Mouse (Mus musculus) bone marrow macrophage, adult 2 months (primary cell): ENCODE measurements around the gene Atp2a3. TPM values are rescaled to one million over a fixed set of nuclear protein-coding genes. Genes with fewer than 3 reads are reported as not detected.

Experiments
- H3K27ac ChIP-seq: 2 replicates; pipeline ENCODE4 v1.5.1; 2012; ENCODE audit warnings: low read depth, low read length; ENCODE audit not compliant: insufficient read depth
- H3K4me1 ChIP-seq: 2 replicates; pipeline ENCODE4 v1.6.1; 2012; ENCODE audit warnings: low read length; ENCODE audit not compliant: control insufficient read depth, insufficient read depth
- H3K4me3 ChIP-seq: 2 replicates; pipeline ENCODE4 v1.5.1; 2012; ENCODE audit warnings: mild to moderate bottlenecking, low read length, moderate library complexity; ENCODE audit not compliant: insufficient read depth
- CTCF ChIP-seq: IDR thresholded peaks from 2 replicates; pipeline ENCODE4 v1.5.1; 2012; ENCODE audit warnings: low read depth, mild to moderate bottlenecking, low read length, moderate library complexity
- POLR2A ChIP-seq: IDR thresholded peaks from 2 replicates; pipeline ENCODE4 v1.6.1; 2012; ENCODE audit warnings: mild to moderate bottlenecking, low read depth, low read length, borderline replicate concordance
- polyA plus RNA-seq: library from polyadenylated mRNA; stranded (reverse); fragments of >200 nt; gene quantifications from 2 replicates; pipeline ENCODE4 v1.2.4, GENCODE M21; 2012; ENCODE audit not compliant: missing spikeins, insufficient read depth, insufficient read length

Gene Atp2a3
- polyA plus RNA-seq: 6.7 TPM in 2 replicates

- TF ChIP-seq POLR2A (0 out of 2 replicates have a peak, but pooled peaks have one; percentile 2), CTCF (no peak)
- H3K27ac ChIP-seq: no peak within 1 kb of the TSS
- peak within 1 kb of the TSS; percentile 64 for H3K4me3 ChIP-seq
- H3K4me1 ChIP-seq: peaks cover 20% of the 10 kb centered on the region
Measured at GRCm38 (mm10) chr11:72961072-72961980, at the start of gene Atp2a3. Atp2a3 (plus strand) TSS chr11:72961169.

DNA sequence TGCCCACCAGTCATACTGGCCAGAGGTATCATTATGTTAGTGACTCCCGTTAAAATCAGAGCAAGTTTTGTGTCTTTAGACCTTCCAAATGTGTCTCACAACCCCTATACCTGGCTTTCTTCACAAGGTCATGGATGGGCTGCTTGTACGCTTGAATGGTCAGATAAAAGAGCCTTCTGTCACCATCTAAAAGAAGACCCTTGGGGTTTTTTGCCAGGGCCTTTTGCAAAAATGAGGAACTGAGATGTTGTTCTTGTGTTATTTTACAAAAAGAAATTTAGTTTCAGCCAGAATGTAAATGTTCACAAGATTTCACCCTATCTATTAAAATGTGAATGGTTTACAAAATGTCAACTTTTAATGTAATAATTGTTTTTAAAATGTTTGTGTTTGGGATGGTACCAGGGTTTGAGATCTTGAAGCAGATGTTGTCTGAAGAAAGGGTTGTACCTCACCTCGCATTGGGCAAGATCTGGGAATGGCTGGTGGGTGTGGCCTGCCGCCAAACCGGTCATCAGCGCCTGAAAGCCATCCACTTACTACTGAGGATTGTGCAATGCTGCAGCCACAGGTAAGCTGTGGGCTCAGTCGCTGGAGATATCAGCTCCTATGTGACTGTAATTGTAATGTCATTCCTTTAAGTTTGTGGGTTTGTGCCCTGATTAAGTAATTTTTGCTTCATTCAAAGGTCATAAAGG, 43.5 kb upstream of the Atp2a3 start:
- H3K27ac ChIP-seq: no peak overlapping the region
- no peak for TF ChIP-seq POLR2A
- no peak overlapping the region for H3K4me3 ChIP-seq
- no peaks in the 10 kb centered on the region for H3K4me1 ChIP-seq

DNA sequence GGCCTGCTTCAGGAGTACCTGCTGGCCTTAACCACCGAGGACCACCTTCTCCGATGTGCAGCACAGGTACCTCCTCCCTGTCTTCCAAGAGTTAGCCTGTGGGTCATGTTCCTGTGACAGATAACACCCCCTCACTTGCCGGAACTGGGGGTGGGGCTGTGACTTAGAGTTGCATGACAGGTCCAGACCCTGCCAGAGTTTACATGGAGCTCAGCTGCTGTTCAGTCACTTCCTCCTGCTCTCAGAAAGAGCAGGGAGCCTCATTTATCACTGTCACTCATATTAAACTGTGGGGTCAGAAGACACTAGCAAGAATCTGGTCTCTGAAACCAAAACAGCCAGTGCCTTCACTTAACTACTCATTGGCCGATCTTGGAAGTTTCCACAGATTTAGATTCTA, 37.9 kb upstream of the Atp2a3 start:
- peaks cover 2% of the 10 kb centered on the region for H3K4me1 ChIP-seq
- H3K27ac ChIP-seq: no peak overlapping the region
- TF ChIP-seq CTCF: no peak
- TF ChIP-seq POLR2A: no peak
- H3K4me3 ChIP-seq: no peak overlapping the region

DNA sequence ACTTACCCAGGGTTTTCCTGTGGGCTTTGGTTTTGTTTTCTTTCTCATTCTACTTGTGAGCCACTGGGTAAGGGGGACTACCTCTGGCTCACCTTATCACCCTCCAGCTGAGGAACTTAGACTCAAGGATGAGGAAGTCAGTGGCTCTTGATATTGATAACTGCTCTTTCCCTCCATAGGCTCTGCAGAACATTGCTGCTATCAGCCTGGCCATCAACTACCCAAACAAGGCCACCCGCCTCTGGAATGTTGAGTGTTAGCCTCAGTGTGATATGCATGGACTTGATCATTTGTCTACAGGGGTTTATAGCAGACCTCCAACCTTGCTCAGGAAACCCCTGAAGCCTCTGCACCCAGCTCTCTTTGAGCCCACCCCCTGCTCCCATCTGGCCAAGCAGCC, 36.5 kb upstream of the Atp2a3 start:
- TF ChIP-seq POLR2A (no peak), CTCF (no peak)
- Histone ChIP-seq H3K27ac (no peak overlapping the region), H3K4me3 (no peak overlapping the region), H3K4me1 (peaks cover 5% of the 10 kb centered on the region)

DNA sequence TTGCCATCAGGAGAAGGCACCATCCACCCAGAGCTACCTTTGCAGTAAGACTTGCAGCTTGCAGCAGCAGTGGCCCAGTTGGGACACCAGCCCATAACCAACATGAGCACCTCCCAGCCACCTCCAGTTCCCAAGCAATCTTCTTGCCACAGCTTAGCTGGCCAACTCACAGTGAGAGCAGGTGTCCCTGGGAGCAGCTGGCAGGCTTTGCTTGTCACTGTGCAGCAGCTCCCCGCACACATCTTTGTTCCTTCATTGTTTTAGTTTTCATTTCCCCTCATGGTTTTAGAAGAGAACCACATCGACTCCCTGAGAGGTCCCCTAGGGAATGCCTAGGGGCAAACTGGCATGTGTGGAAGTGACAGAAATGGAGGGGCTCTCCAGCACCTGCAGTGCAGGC, 35.9 kb upstream of the Atp2a3 start:
- H3K27ac ChIP-seq: no peak overlapping the region
- peaks cover 5% of the 10 kb centered on the region for H3K4me1 ChIP-seq
- H3K4me3 ChIP-seq: no peak overlapping the region
- TF ChIP-seq POLR2A (no peak), CTCF (no peak)

DNA sequence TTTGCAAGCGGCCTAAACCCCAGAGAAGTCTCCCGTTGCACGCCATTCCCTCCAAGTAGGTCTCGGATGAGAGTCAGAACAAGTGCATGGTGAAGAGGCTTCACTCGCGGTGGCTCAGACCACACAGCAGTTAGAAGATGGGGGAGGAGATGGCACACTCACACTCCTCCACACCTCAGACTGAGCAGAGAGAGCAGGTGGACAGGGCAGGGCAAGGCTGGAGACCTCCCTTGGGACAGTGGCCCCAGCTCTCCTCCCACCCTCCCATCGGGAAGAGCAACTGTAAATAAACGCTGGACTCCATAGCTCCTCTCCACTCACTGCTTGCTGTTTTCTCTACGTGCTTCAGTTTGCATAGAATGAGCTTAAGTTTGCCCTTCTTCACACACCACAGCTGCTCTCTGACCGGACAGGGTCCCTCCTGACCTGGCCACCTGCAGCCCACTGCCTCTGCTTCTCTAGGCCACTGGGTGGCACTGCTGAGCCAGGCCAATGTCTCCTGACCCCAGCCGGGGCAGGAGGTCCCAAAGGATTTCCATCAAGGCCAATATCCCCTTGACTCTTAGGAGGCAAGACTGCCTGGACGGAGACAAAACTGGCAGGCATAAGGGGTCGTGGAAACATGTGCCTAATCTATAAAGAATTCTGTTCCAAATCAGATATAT, 34.6 kb upstream of the Atp2a3 start:
- TF ChIP-seq POLR2A (no peak), CTCF (peak; percentile 98)
- H3K27ac ChIP-seq: no peak overlapping the region
- no peak overlapping the region for H3K4me3 ChIP-seq
- peaks cover 5% of the 10 kb centered on the region for H3K4me1 ChIP-seq

GRCm38 (mm10) chr11:72928516-72928915, 32.5 kb upstream of the Atp2a3 start:
- H3K4me1 ChIP-seq: peaks cover 5% of the 10 kb centered on the region
- TF ChIP-seq POLR2A (no peak), CTCF (peak; percentile 19; the same call in 1 of the 2 replicates)
- H3K27ac ChIP-seq: no peak overlapping the region
- no peak overlapping the region for H3K4me3 ChIP-seq

- TF ChIP-seq CTCF (peak; percentile 34; the same call in 1 of the 2 replicates), POLR2A (no peak)
- peaks cover 10% of the 10 kb centered on the region for H3K4me1 ChIP-seq
- H3K4me3 ChIP-seq: peak overlapping the region; percentile 45
- H3K27ac ChIP-seq: no peak overlapping the region
Measured at GRCm38 (mm10) chr11:72940208-72941143, 20.5 kb upstream of the Atp2a3 start.
